Mouse (Mus musculus) olfactory bulb, adult 2 months (tissue): ENCODE measurements around the gene Mon1a.

Experiments used
- CTCF ChIP-seq: fragments of 200-500 bp; IDR thresholded peaks from 2 replicates; pipeline ENCODE4 v1.5.1; 2012; ENCODE audit warnings: low read depth, mild to moderate bottlenecking, low read length, moderate library complexity; ENCODE audit not compliant: insufficient read depth
- POLR2A ChIP-seq: fragments of 200-500 bp; IDR thresholded peaks from 2 replicates; pipeline ENCODE4 v1.6.1; 2012; ENCODE audit warnings: mild to moderate bottlenecking, low read depth, low read length, moderate library complexity; ENCODE audit not compliant: insufficient read depth

DNA sequence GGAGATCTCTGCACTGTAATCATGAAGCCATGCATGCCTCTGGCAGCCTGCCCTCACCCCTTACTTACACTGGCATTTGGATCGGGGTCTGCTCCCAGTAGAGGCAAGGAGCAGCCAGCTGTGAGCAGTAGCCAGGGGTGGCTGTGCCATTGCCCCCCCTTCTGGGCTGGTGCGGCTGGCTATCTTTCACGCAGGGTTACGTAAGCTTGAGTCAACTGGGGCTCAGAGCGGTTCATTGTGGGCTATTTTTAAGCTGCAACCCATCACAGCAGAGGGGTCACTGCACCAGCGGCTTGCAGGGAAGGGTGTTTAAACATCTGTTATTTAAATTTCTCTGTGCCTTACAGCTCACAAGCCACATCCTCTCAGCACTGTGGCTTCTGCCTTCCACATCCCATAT lies 36.0 kb downstream of the Mon1a start:
- TF ChIP-seq CTCF (no peak), POLR2A (no peak)
